18 mouse cellular contexts compared by ENCODE assay signal in genomic region chr4:102516395-102516794, GRCm38 (mm10).
A peak's percentile ranks its signal among the peaks of the same experiment; 100 is the strongest.
DNase-seq lines count a peak whose midpoint lies in the region; TF ChIP-seq lines count a peak whose summit lies in the region.
"Had no signal": no experiment of that assay in that cellular context is flagged by ENCODE, and none has a peak within 500 bp of the region (broad histone marks: within the 10 kb centered on the region; RNA-seq: fewer than 3 reads in every experiment).

No protein-coding gene starts in this region.

- H3K27ac ChIP-seq in gastrocnemius, adult 2 months, result 0 out of 2 replicates have a peak overlapping the region, but pooled peaks have one; percentile 24
- 0 out of 2 replicates have a peak overlapping the region, but pooled peaks have one; percentile 29 for H3K27ac ChIP-seq in spleen, adult 2 months (ENCODE audit: insufficient read depth, low read length)
- H3K27ac ChIP-seq: embryonic facial prominence, embryonic 12.5 days; embryonic facial prominence, embryonic 15.5 days; forebrain, embryonic 12.5 days; forebrain, embryonic 15.5 days; hindbrain, embryonic 12.5 days; hindbrain, embryonic 15.5 days; intestine, embryonic 15.5 days had no signal

- H3K36me3 ChIP-seq in spleen, adult 2 months (ENCODE audit: control insufficient read depth, insufficient read depth, low read length), result no peaks in the 10 kb centered on the region
- H3K36me3 ChIP-seq: embryonic facial prominence, embryonic 12.5 days; embryonic facial prominence, embryonic 15.5 days; forebrain, embryonic 12.5 days; forebrain, embryonic 15.5 days; G1E; hindbrain, embryonic 12.5 days; hindbrain, embryonic 15.5 days; intestine, embryonic 15.5 days had no signal

- H3K27me3 ChIP-seq in spleen, adult 2 months (ENCODE audit: control insufficient read depth, insufficient read depth, low read length), result no peaks in the 10 kb centered on the region
- H3K27me3 ChIP-seq: CH12.LX; embryonic facial prominence, embryonic 12.5 days; embryonic facial prominence, embryonic 15.5 days; forebrain, embryonic 15.5 days; hindbrain, embryonic 12.5 days; hindbrain, embryonic 15.5 days; intestine, embryonic 15.5 days had no signal

- no peak for DNase-seq in gastrocnemius, adult 2 months
- DNase-seq in gastrocnemius, postnatal 10 days, result no peak
- no peak for DNase-seq in spleen, adult 2 months (ENCODE audit: low read depth in 1 of 2, low spot score in 2 of 2)
- DNase-seq in spleen, postnatal 36 days (ENCODE audit: low spot score in 2 of 2), result no peak
- peak; percentile 43 for DNase-seq in induced T-regulatory cell, adult 2 months (ENCODE audit: low read depth)
- DNase-seq in cerebellum, postnatal 4 days (ENCODE audit: low spot score in 2 of 2), result no peak
- DNase-seq: cerebellum, adult 11-12 months; kidney, adult 11 months had no signal

- 33% methylated on average over 4 of the region's 4 CpGs for WGBS in spleen, adult 2 months

- TF ChIP-seq POLR2A in spleen, adult 2 months (IDR thresholded peaks at IDR 0.05; ENCODE audit: low read depth, low read length), result no peak

- H3K4me1 ChIP-seq in spleen, adult 2 months (ENCODE audit: control insufficient read depth, insufficient read depth, insufficient read length), result peaks cover 52% of the 10 kb centered on the region

- intact Hi-C loops in gastrocnemius, adult 2 months (cut with DNase I), result no loop called here

- TF ChIP-seq CTCF in gastrocnemius, adult 2 months (IDR thresholded peaks at IDR 0.05), result no peak
- no peak for TF ChIP-seq CTCF in spleen, adult 2 months (IDR thresholded peaks at IDR 0.05; ENCODE audit: extremely low read depth, insufficient read depth, insufficient read length, insufficient replicate concordance)

- no peak overlapping the region for H3K4me3 ChIP-seq in gastrocnemius, adult 2 months
- no peak overlapping the region for H3K4me3 ChIP-seq in spleen, adult 2 months (ENCODE audit: extremely low read depth, insufficient read depth, insufficient read length)
- H3K4me3 ChIP-seq: embryonic facial prominence, embryonic 12.5 days; embryonic facial prominence, embryonic 15.5 days; forebrain, embryonic 12.5 days; forebrain, embryonic 15.5 days; heart, adult 2 months; hindbrain, embryonic 12.5 days; hindbrain, embryonic 15.5 days; intestine, embryonic 15.5 days had no signal
